22 mouse cellular contexts compared by ENCODE assay signal in genomic region chr11:119768511-119768910, GRCm38 (mm10).
DNase-seq lines count a peak whose midpoint lies in the region; ATAC-seq and TF ChIP-seq lines count a peak whose summit lies in the region.
"Had no signal": no experiment of that assay in that cellular context is flagged by ENCODE, and none has a peak within 500 bp of the region (broad histone marks: within the 10 kb centered on the region; RNA-seq: fewer than 3 reads in every experiment).

No protein-coding gene starts in this region.

- 95% methylated on average over 4 of the region's 4 CpGs for WGBS in forebrain, embryonic 10.5 days
- 88% methylated on average over 4 of the region's 4 CpGs for WGBS in forebrain, embryonic 16.5 days
- WGBS in hindbrain, embryonic 10.5 days, result 89% methylated on average over 4 of the region's 4 CpGs
- WGBS in hindbrain, postnatal 0 days, result 84% methylated on average over 4 of the region's 4 CpGs
- WGBS in midbrain, embryonic 11.5 days, result 92% methylated on average over 4 of the region's 4 CpGs
- 93% methylated on average over 4 of the region's 4 CpGs for WGBS in midbrain, embryonic 13.5 days
- 84% methylated on average over 4 of the region's 4 CpGs for WGBS in neural tube, embryonic 13.5 days

- no peaks in the 10 kb centered on the region for H3K9me3 ChIP-seq in forebrain, embryonic 10.5 days
- H3K9me3 ChIP-seq in forebrain, embryonic 16.5 days (ENCODE audit: control insufficient read depth, low read length), result no peaks in the 10 kb centered on the region
- no peaks in the 10 kb centered on the region for H3K9me3 ChIP-seq in hindbrain, embryonic 10.5 days
- H3K9me3 ChIP-seq in hindbrain, postnatal 0 days (ENCODE audit: low read length), result no peaks in the 10 kb centered on the region
- H3K9me3 ChIP-seq in midbrain, embryonic 11.5 days (ENCODE audit: control insufficient read depth, low read length), result no peaks in the 10 kb centered on the region
- no peaks in the 10 kb centered on the region for H3K9me3 ChIP-seq in midbrain, embryonic 13.5 days
- no peaks in the 10 kb centered on the region for H3K9me3 ChIP-seq in neural tube, embryonic 13.5 days
- H3K9me3 ChIP-seq: G1E had no signal

- H3K4me2 ChIP-seq in forebrain, embryonic 16.5 days (ENCODE audit: low read length), result no peak overlapping the region
- no peak overlapping the region for H3K4me2 ChIP-seq in hindbrain, postnatal 0 days (ENCODE audit: low read depth, low read length)
- H3K4me2 ChIP-seq in midbrain, embryonic 11.5 days, result no peak overlapping the region
- H3K4me2 ChIP-seq in midbrain, embryonic 13.5 days (replicated peaks), result no peak overlapping the region
- H3K4me2 ChIP-seq in neural tube, embryonic 13.5 days, result no peak overlapping the region

- TF ChIP-seq CTCF in hindbrain, postnatal 0 days (IDR thresholded peaks at IDR 0.05; ENCODE audit: low read depth), result no peak

- no peak for DNase-seq in forebrain, embryonic 10.5 days (ENCODE audit: extremely low spot score, low spot score)
- DNase-seq in hindbrain, embryonic 10.5 days (ENCODE audit: low spot score), result no peak
- no peak for DNase-seq in hindbrain, postnatal 0 days (ENCODE audit: low spot score)
- DNase-seq in midbrain, embryonic 11.5 days (ENCODE audit: low spot score, missing footprints), result peak; percentile 72
- DNase-seq in neural tube, embryonic 10.5 days (ENCODE audit: extremely low spot score, low spot score), result no peak
- DNase-seq: adrenal gland, adult 2 months; adrenal gland, adult 8-10 months; adrenal gland, postnatal 10 days; adrenal gland, postnatal 14 days; adrenal gland, postnatal 25 days; adrenal gland, postnatal 36 days; B cell, adult 2 months; cerebellum, adult 11 months; cerebellum, adult 11-12 months had no signal

- no peak for ATAC-seq in forebrain, embryonic 16.5 days
- ATAC-seq in hindbrain, postnatal 0 days, result no peak
- no peak for ATAC-seq in midbrain, embryonic 11.5 days (ENCODE audit: low FRiP score)
- no peak for ATAC-seq in midbrain, embryonic 13.5 days
- ATAC-seq in neural tube, embryonic 13.5 days (ENCODE audit: low read depth), result no peak
- ATAC-seq: activated CD4-positive, CD25-positive, alpha-beta regulatory T cell, adult 4 months; CD4-positive, CD25-positive, alpha-beta regulatory T cell, adult 4 months; Patski had no signal

- H3K9ac ChIP-seq in forebrain, embryonic 16.5 days (replicated peaks; ENCODE audit: low read depth, low read length), result no peak overlapping the region
- H3K9ac ChIP-seq in hindbrain, postnatal 0 days (replicated peaks; ENCODE audit: low read length), result no peak overlapping the region
- no peak overlapping the region for H3K9ac ChIP-seq in midbrain, embryonic 11.5 days (ENCODE audit: low read length)
- H3K9ac ChIP-seq in midbrain, embryonic 13.5 days (replicated peaks), result no peak overlapping the region
- H3K9ac ChIP-seq in neural tube, embryonic 13.5 days, result no peak overlapping the region

- H3K4me3 ChIP-seq in forebrain, embryonic 10.5 days, result no peak overlapping the region
- H3K4me3 ChIP-seq in forebrain, embryonic 16.5 days (replicated peaks; ENCODE audit: low read length), result no peak overlapping the region
- H3K4me3 ChIP-seq in hindbrain, embryonic 10.5 days, result no peak overlapping the region
- H3K4me3 ChIP-seq in hindbrain, postnatal 0 days (ENCODE audit: low read length), result no peak overlapping the region
- no peak overlapping the region for H3K4me3 ChIP-seq in midbrain, embryonic 11.5 days (ENCODE audit: low read depth, low read length)
- H3K4me3 ChIP-seq in midbrain, embryonic 13.5 days (replicated peaks), result no peak overlapping the region
- no peak overlapping the region for H3K4me3 ChIP-seq in neural tube, embryonic 13.5 days

- H3K27ac ChIP-seq in forebrain, embryonic 10.5 days, result 0 out of 2 replicates have a peak overlapping the region, but pooled peaks have one; percentile 20
- no peak overlapping the region for H3K27ac ChIP-seq in forebrain, embryonic 16.5 days (ENCODE audit: low read length)
- H3K27ac ChIP-seq in hindbrain, embryonic 10.5 days, result peak overlapping the region; percentile 23; the same call in 1 of the 2 replicates
- no peak overlapping the region for H3K27ac ChIP-seq in hindbrain, postnatal 0 days
- H3K27ac ChIP-seq in midbrain, embryonic 11.5 days (ENCODE audit: low read depth, low read length), result no peak overlapping the region
- no peak overlapping the region for H3K27ac ChIP-seq in midbrain, embryonic 13.5 days
- H3K27ac ChIP-seq in neural tube, embryonic 13.5 days (replicated peaks), result 0 out of 2 replicates have a peak overlapping the region, but pooled peaks have one; percentile 42

- peaks cover 20% of the 10 kb centered on the region for H3K36me3 ChIP-seq in forebrain, embryonic 10.5 days (replicated peaks)
- H3K36me3 ChIP-seq in forebrain, embryonic 16.5 days (ENCODE audit: control insufficient read depth, insufficient read depth), result no peaks in the 10 kb centered on the region
- peaks cover 21% of the 10 kb centered on the region for H3K36me3 ChIP-seq in hindbrain, embryonic 10.5 days
- H3K36me3 ChIP-seq in hindbrain, postnatal 0 days (ENCODE audit: insufficient read depth, low read length), result no peaks in the 10 kb centered on the region
- no peaks in the 10 kb centered on the region for H3K36me3 ChIP-seq in midbrain, embryonic 11.5 days (ENCODE audit: control insufficient read depth, insufficient read depth, low read length)
- 0 out of 2 replicates have a peak, but pooled peaks cover 6% of the 10 kb centered on the region for H3K36me3 ChIP-seq in midbrain, embryonic 13.5 days
- H3K36me3 ChIP-seq in neural tube, embryonic 13.5 days, result no peaks in the 10 kb centered on the region; the same call in 1 of the 2 replicates

- H3K4me1 ChIP-seq in forebrain, embryonic 10.5 days, result peaks cover 23% of the 10 kb centered on the region
- H3K4me1 ChIP-seq in forebrain, embryonic 16.5 days (replicated peaks; ENCODE audit: control insufficient read depth, insufficient read depth, low read length), result peaks cover 11% of the 10 kb centered on the region
- H3K4me1 ChIP-seq in hindbrain, embryonic 10.5 days (replicated peaks), result peaks cover 34% of the 10 kb centered on the region
- H3K4me1 ChIP-seq in hindbrain, postnatal 0 days (ENCODE audit: insufficient read depth, low read length), result peaks cover 16% of the 10 kb centered on the region
- H3K4me1 ChIP-seq in midbrain, embryonic 11.5 days (ENCODE audit: control insufficient read depth, insufficient read depth, low read length), result peaks cover 19% of the 10 kb centered on the region
- H3K4me1 ChIP-seq in midbrain, embryonic 13.5 days (replicated peaks), result peaks cover 49% of the 10 kb centered on the region
- peaks cover 55% of the 10 kb centered on the region for H3K4me1 ChIP-seq in neural tube, embryonic 13.5 days (replicated peaks)

- no peaks in the 10 kb centered on the region for H3K27me3 ChIP-seq in forebrain, embryonic 10.5 days (ENCODE audit: poor library complexity, severe bottlenecking)
- H3K27me3 ChIP-seq in forebrain, embryonic 16.5 days (replicated peaks; ENCODE audit: control insufficient read depth, insufficient read depth, low read length), result no peaks in the 10 kb centered on the region
- no peaks in the 10 kb centered on the region for H3K27me3 ChIP-seq in hindbrain, embryonic 10.5 days (ENCODE audit: insufficient read depth, poor library complexity, severe bottlenecking)
- H3K27me3 ChIP-seq in hindbrain, postnatal 0 days (ENCODE audit: insufficient read depth, low read length), result no peaks in the 10 kb centered on the region
- no peaks in the 10 kb centered on the region for H3K27me3 ChIP-seq in midbrain, embryonic 11.5 days (ENCODE audit: control insufficient read depth, insufficient read depth, low read length)
- no peaks in the 10 kb centered on the region for H3K27me3 ChIP-seq in midbrain, embryonic 13.5 days
- no peaks in the 10 kb centered on the region for H3K27me3 ChIP-seq in neural tube, embryonic 13.5 days
- H3K27me3 ChIP-seq: CH12.LX, Patski had no signal

Comparison
In these comparisons a context has a peak if more than half of its experiments do, and no peak if none do; other contexts are left out.
1. H3K27ac ChIP-seq: peak in forebrain, embryonic 10.5 days (single experiment), hindbrain, embryonic 10.5 days (single experiment) and neural tube, embryonic 13.5 days (single experiment); none in forebrain, embryonic 16.5 days (single experiment), hindbrain, postnatal 0 days (single experiment), midbrain, embryonic 11.5 days (single experiment) and midbrain, embryonic 13.5 days (single experiment).